Mouse (Mus musculus) left cerebral cortex, postnatal 14 days (tissue): Measurements from ENCODE around the gene Slc13a1. TPM values are rescaled to one million over a fixed set of nuclear protein-coding genes. Genes with fewer than 3 reads are reported as not detected.
"Not testable (repeated sequence)": the region's sequence is repeated elsewhere in the genome, so short reads cannot be mapped to it uniquely, and the experiment has no call there.

Experiments
- DNase-seq, 2 experiments: peaks; one replicate each; pipeline ENCODE4 v3.0.0; 2021 to 2022; ENCODE audit warnings: low spot score in 2 of 2, mixed read lengths in 1 of 2
- intact Hi-C: fragments of 180-260 bp; cut with DNase I; formaldehyde crosslinking; loops from one replicate; pipeline ENCODE4 v1.15.1; 2025
- long read RNA-seq, 2 experiments: library from polyadenylated mRNA; stranded (forward); transcript quantifications; one replicate each; pipeline ENCODE4 v2.0.0; 2021
- total RNA-seq, 2 experiments: library from RNA; stranded (reverse); gene quantifications; 2 replicates each; pipeline ENCODE4 v1.2.3; 2021

The Slc13a1 gene
- under 1 TPM; 0.25 to 0.59 TPM for total RNA-seq
- long read RNA-seq, experiment 1 = 0 reads
- long read RNA-seq, experiment 2 = 0 reads

GRCm38 (mm10) chr6:24167734-24168327 is at the start of gene Slc13a1:
Gene Slc13a1 (minus strand): TSS chr6:24168092.
- intact Hi-C loops = no loop called here

GRCm38 (mm10) chr6:24207866-24208265 is 40.0 kb upstream of the Slc13a1 start:
- no peak for DNase-seq
- intact Hi-C loops = no loop called here

More at GRCm38 (mm10) chr6:24167734-24168327, at the start of gene Slc13a1:
- DNase-seq = no peak

- intact Hi-C loops = no loop called here
- DNase-seq = no peak
Measured at GRCm38 (mm10) chr6:24202226-24202625, 34.3 kb upstream of the Slc13a1 start.

GRCm38 (mm10) chr6:24200644-24201484 is 33.0 kb upstream of the Slc13a1 start:
- intact Hi-C loops = no loop called here
- DNase-seq = peak in 1 of 2 experiments; percentile 4

GRCm38 (mm10) chr6:24197501-24198195 is 29.8 kb upstream of the Slc13a1 start:
- DNase-seq, intact Hi-C loops: not testable (repeated sequence)

- DNase-seq, intact Hi-C loops: not testable (repeated sequence)
Measured at GRCm38 (mm10) chr6:24196406-24196805, 28.5 kb upstream of the Slc13a1 start.

GRCm38 (mm10) chr6:24183439-24183838 is 15.5 kb upstream of the Slc13a1 start:
- intact Hi-C loops = no loop called here
- no peak for DNase-seq

- no peak for DNase-seq
- intact Hi-C loops = no loop called here
Measured at GRCm38 (mm10) chr6:24175393-24175792, 7.5 kb upstream of the Slc13a1 start.

- DNase-seq = no peak
- intact Hi-C loops = no loop called here
Measured at GRCm38 (mm10) chr6:24173951-24174350, 6.1 kb upstream of the Slc13a1 start.

- intact Hi-C loops = no loop called here
- no peak for DNase-seq
Measured at GRCm38 (mm10) chr6:24172736-24173135, 4.8 kb upstream of the Slc13a1 start.

- DNase-seq = no peak
- intact Hi-C loops = no loop called here
Measured at GRCm38 (mm10) chr6:24166772-24167171, 1.1 kb downstream of the Slc13a1 start.

GRCm38 (mm10) chr6:24165249-24165648 is 2.6 kb downstream of the Slc13a1 start:
- no peak for DNase-seq
- intact Hi-C loops = no loop called here

GRCm38 (mm10) chr6:24159795-24160194 is 8.1 kb downstream of the Slc13a1 start:
- intact Hi-C loops = no loop called here

GRCm38 (mm10) chr6:24154901-24155300 is 13.0 kb downstream of the Slc13a1 start:
- no peak for DNase-seq
- intact Hi-C loops = no loop called here

More at GRCm38 (mm10) chr6:24159795-24160194, 8.1 kb downstream of the Slc13a1 start:
- no peak for DNase-seq

- peak in 1 of 2 experiments; percentile 20 for DNase-seq
- intact Hi-C loops = no loop called here
Measured at GRCm38 (mm10) chr6:24132951-24133350, 34.9 kb downstream of the Slc13a1 start.

GRCm38 (mm10) chr6:24122632-24123031 is 45.3 kb downstream of the Slc13a1 start:
- intact Hi-C loops = no loop called here
- DNase-seq = no peak

- DNase-seq = no peak
- intact Hi-C loops = no loop called here
Measured at GRCm38 (mm10) chr6:24111614-24112013, 56.3 kb downstream of the Slc13a1 start.

GRCm38 (mm10) chr6:24108471-24108870 is 59.4 kb downstream of the Slc13a1 start:
- DNase-seq = no peak
- intact Hi-C loops = loop anchor here (10.0 kb wide), 1 partner anchor 236 kb away; no protein-coding TSS in a partner anchor

- DNase-seq = no peak
- intact Hi-C loops = loop anchor here (10.0 kb wide), 1 partner anchor 239 kb away; no protein-coding TSS in a partner anchor
Measured at GRCm38 (mm10) chr6:24106157-24106556, 61.7 kb downstream of the Slc13a1 start.

- DNase-seq = no peak
- intact Hi-C loops = loop anchor here (10.0 kb wide), 1 partner anchor 239 kb away; no protein-coding TSS in a partner anchor
Measured at GRCm38 (mm10) chr6:24105681-24106080, 62.2 kb downstream of the Slc13a1 start.
